Mouse (Mus musculus) megakaryocyte progenitor cell, adult 5-6 weeks (primary cell): ENCODE results near the gene Mpv17l2. TPM values are rescaled to one million over a fixed set of nuclear protein-coding genes. Genes with fewer than 3 reads are reported as not detected.
A peak's percentile ranks its signal among the peaks of the same experiment; 100 is the strongest.

Experiments
- ATAC-seq: replicated peaks from 2 replicates; pipeline ENCODE4 v1.8.0; 2016; ENCODE audit warnings: mild to moderate bottlenecking, moderate TSS enrichment, inconsistent platforms; ENCODE audit not compliant: poor library complexity
- total RNA-seq, 2 experiments: library from RNA; stranded (forward) in 1 of 2; stranded (reverse) in 1 of 2; fragments of 157-497, 149-512 nt in 1 of 2; fragments of 200-1000 nt in 1 of 2; gene quantifications; 2 replicates each; pipeline versions ENCODE4 v1.2.3 to v1.2.4; 2015 to 2017

Gene Mpv17l2
- total RNA-seq, 2 experiments from 2014 or later, result 10.2 to 41.4 TPM

DNA sequence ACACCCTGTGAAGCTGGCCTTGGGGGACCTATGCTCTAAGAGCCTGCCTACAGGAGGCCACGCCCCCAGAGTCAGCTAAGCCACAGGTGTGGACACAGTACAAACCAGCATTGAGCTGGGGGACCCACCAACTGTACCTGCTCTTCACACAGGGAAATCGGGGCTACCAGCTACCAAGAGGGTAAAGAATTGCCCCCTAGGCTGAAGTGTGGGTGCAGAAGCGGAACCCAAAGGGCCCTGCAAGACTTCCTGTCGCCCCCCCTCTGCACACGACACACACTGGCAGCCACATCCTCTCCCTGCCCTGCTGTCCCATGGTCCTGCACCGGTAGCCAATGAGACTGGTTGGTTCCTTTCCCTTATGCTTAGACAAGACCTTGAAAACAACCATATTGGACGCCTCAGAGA lies 30.6 kb upstream of the Mpv17l2 start:
- ATAC-seq, result peak; percentile 70

DNA sequence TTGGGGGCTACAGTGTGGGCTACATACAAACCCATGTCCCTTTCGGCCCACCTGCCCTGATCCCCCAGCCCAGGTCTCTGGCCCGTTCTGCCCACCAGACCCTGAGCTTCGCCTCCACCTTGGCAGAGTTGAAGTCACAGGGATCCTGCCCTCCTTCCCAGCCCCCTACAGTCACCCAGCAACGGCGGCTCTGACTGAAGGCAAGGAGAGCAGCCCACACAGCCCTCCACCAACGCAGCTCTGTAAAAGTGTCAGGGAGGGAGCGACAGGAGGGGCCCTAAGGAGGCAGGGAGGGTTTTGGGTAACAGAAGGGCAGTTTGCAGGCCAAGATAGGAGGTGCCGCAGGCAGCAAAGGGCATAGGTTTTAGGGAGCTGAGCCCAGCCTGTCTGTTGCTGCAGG lies 30.1 kb upstream of the Mpv17l2 start:
- no peak for ATAC-seq

DNA sequence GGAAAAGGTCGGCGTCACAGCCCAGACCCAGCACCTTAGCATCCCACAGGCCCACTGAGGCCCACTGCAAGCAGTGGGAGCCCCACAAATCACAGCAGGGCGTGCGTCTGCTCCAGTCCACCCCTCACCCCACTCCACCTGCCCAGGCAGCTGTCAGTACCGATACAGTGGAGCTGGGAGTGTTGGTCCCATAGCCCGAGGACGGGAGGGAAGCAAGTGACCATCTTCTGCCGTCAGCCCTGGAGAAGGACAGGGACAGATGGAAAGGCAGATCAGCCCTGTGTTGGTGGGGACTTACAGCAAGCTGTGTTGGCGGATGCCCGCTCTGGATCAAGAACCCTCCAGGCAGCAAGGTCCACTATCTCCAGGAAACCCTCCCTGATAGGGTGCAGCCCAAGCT lies 28.3 kb upstream of the Mpv17l2 start:
- no peak for ATAC-seq

DNA sequence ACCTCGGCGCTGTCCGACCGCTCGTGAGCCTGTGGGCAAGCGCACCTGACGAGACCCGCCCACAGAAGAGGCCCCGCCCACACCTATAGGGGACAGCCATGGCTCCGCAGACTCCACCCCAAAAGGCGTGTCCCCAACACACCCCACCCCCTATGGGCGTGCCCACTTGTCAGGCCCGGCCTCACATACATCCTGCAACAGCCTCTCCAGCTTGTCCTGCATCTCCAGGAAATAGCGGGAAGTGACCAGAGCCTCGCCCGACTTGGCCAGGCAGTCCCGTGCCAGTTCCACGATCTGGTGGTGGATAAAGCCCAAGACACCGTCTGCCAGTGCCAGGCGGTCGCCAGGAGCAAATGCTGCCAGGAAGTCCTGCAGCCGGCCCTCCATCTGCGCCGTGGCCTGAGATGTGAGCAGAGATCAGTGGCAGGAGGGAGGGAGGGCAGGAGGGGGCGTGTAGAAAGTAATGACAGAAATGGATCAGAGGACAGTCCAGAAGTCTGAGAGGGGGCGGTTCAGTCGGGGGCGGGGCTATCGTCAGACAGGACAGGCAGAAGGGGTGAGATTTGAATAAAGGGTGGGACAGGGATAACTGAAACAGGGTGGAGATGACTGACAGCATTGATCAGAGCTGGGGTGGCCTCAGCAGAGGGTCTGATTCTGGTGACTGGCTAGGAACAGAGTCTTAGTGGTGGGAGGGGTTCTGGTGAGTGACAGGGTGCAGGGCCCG lies 27.4 kb upstream of the Mpv17l2 start:
- ATAC-seq, result no peak

DNA sequence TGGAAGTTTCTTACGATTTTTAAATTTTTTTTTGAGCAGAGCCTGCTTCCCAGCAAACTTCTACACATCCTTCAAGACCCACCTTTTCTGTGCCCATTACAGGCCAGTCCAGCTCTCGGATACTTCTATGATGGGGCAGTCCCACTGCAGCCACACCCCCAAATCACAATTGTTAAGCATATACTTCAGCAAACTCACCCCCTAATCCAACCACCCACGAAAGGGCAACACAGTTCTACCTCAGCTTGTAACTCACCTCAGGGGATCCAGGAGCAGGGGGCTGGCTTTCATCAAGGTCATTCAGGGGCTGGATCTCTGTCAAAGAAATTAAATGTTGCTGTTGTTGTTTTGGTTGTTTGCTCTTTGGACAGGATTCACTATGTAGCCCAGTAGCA lies 26.3 kb upstream of the Mpv17l2 start:
- no peak for ATAC-seq

DNA sequence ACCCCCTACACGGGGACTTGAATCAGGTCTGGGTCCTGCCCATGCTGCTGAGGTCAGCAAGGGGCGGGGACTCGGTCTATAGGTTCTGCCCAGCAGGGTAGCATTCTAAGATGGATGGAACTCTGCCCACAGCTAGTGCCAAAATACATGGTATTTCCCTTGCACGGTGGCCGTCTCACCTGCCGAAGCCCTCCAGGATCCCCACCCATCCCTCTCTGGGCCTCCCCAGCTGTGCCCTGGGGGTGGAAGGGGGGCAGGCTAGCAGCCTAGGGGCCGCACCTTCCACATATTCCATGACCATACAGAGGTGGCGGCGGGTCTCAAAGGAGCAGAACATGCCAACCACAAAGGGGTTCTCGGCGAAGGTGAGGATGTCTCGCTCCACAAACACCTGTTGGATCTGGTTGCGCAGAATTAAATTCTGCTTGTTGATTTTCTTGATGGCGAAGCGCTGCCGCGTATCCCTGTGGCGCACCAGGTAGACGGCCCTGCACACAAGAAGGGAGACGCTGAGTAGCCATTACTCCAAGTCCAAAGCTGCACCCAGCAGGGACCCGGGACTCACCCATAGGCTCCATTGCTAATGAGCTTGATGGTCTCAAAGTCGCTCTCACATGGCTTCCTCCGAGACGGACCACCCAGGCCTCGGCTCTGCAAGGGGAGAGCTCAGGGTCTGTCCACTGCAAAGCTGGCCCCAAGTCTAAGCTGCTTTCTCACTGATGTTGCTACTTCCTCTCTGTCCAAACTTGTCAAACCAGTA lies 25.7 kb upstream of the Mpv17l2 start:
- ATAC-seq, result no peak

DNA sequence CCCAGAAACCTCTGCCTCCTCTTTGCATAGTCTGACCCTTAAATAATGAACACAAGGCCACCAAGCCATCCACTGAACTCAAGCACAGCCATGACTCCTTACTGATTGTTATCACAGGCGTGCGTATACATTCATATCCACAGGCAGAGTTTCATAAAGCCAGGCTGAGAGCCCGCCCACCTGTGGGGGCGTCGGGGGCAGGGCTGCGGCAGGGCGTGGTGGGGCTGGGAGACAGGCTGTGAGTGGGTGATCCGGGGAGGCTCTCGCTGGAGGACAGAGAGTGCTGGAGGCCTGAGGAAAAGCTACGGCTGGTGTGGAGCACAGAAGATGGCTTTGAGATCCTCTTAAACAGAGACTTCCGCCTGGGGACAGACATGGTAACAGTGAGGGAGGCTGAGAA lies 19.3 kb upstream of the Mpv17l2 start:
- no peak for ATAC-seq

DNA sequence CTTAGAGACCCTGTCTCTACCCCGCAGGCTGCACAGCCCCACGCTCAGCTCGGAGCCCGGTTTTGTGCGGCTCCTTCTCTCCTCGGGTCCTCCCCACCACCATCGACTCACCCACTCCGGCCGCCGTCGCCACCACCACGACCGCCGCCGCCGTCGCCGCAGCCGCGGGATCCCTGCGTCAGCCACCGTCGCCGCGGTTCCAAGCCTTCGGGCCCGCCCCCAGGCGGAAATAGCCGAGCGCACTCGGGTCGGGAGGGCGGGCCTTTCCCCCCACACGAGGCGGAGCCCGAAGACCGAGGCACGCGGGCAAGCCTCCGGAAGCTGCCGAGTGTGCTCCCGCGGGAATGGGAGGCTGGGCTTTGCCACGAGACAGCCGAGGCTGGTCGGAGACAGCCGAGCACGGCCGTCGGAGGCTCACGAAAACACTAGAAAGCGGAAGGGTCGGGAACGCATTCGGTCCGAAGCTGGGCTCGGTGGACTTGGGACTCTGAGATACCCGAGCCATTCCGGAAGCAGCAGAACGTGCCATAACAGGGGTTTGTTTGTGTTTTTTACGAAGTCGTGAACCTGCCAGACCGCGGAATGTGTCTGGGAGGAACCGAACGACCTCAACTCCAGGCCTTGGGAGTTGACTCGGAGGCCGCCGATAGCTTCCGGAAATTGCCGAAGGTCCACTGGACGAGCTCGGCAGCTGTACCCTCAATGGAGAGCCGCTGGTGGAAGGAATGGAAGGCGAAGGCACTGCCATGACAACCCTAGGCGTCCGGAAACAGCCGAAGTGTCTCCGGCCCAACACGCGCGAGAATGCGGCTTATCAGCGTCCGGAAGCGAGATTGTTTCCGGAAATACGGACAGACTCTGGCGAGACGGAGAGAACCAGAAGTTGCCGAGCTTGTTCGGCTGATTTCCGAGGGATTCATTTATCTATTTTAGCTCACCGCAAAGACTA lies 16.0 kb upstream of the Mpv17l2 start, which contains the start of gene Pik3r2:
Gene Pik3r2 (minus strand): TSS at position 218 of the 949 bp plus-strand sequence.
- peak; percentile 81 for ATAC-seq

DNA sequence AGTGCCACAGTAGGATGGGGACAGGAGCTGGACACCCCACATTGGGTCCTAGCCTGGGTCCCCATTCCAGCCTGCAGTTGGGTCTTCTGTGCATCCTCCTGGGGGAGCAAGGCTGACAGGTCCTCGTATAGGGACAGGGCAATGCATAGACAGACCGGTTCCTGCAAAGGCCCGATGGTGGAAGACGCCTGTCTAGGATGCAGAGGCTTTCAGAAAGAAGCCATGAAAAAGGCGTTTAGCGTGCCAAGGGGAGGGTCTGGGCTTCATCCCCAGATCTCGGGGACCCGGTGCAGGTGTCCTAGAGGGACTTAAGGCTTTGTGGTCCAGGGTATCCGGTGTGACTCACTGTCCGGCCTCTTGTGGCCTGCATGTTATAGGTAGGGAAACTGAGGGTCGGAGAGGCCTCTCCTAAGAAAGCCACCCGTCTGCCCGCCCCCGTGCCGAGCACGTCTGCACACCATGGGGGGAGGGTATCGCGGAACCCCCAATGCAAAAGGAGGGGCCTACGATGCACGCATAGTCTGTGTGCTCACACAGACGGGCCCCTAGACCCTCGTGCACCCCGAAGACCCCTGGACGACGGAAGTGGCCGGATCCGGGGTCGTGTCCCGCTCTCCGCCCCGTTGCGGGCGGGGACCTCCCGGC lies 15.2 kb upstream of the Mpv17l2 start:
- no peak for ATAC-seq

DNA sequence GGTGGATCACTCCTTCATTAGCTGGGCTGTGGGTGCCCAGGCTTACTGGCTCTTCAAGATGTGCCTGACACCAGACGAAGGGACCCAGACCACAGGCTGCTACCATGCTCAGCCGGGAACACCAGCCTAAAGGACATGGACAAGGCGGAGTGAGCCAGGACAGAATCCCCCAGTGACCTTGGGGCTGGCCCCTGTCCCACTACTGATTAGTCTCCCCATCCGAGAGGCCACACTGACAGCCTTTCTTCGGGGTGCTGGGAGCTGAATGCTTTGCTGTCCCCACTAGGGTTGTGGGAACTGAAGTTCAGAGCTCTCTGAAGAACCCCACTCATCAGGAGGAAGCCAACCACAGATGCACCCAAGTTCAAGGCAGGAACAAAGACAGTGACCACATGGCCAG lies 14.5 kb upstream of the Mpv17l2 start:
- ATAC-seq, result no peak

DNA sequence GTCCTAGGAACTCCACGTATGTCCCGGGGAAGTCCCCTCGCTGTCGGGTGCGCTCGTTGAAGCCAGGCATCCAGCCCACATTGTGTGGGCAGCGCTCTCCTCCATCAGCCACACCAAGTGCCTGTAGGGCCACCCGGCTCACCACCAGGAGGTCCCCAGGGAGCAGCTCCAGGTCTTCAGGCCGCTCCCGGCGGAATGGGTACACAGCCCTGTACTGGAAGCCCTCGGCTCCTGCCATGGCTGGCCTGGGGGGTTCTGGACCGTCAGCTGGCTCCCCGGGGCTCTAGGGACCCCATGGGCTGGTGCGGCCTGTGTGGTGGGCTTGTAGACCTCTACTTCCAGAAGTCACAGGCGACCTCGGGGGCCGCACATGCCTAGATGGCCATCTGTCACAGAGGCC lies 14.0 kb upstream of the Mpv17l2 start:
- ATAC-seq, result no peak

DNA sequence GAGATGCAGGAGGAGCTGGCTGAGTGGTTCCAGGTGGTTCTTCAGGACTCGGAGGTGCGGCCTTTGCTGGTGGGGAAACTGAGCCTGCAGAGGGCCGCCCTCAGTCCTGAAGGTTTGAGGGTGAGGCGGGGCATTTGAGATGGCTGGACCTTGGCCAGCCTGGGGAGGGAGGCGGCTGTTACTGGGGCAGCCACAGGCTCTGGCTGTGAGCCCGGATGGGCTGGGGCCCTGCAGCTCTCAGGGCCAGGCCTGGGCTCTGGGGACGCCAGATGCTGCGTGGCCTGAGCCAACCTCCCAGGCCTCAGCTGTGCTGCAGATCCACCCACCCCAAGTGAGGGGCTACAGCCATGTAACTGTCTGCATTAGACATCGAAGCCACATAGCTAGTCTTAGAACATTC lies 13.1 kb upstream of the Mpv17l2 start:
- no peak for ATAC-seq

DNA sequence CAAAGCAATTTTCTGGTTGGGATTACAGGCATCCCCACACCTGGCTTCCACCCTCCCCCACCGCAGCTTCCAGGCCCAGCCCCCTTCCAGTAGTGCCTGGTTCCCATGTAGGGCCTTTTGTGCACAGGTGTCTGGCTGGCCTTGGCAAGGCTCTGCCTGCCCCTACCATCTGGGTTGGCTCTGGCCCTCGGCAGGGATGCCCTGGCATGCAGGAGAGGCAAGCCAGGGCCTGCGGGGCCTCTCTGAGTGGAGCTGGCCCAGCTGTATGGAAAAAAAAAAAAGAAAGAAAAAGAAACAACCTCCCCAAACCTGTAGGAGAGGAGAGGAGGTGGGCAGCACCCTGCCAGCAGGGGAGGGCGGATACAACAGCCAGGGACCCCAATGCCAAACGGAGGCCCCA lies 12.7 kb upstream of the Mpv17l2 start:
- ATAC-seq, result no peak

DNA sequence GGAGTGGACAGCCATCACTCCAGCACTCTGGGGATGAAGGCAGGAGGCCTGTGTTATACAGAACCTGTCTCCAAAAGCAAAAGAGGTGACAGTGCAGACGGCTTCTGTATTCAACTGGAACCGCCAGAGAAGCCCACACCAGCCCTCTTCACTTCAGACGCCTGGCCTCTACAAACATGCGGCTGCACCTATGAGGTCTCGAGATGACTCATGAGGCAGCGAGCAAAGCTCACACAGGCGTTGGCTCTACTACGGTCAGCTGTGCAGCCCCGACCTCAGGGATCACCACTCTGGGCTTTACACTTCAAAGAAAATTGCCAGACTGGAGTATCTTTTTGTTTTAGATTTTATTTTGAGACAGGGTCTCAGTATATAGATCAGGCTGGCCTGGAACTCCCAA lies 12.1 kb upstream of the Mpv17l2 start:
- no peak for ATAC-seq

DNA sequence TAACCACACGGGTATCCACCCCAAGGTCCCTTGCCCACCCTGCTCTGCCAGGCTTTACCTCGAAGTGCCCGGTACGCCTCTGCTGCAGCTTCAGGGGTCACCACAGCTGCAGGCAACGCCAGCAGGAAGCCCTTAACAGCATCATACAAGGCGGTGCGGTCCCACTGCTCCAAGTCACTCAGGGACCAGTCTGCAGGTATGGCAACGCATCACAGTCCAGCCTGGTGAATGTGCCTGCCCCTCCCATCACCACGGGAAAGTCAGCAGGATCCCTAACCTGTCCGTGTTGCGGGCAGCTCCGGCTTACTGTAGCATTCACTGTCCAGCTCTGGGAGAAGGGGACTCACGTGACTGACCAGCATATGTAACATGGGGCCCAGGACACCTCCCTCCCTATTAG lies 11.3 kb upstream of the Mpv17l2 start:
- no peak for ATAC-seq

DNA sequence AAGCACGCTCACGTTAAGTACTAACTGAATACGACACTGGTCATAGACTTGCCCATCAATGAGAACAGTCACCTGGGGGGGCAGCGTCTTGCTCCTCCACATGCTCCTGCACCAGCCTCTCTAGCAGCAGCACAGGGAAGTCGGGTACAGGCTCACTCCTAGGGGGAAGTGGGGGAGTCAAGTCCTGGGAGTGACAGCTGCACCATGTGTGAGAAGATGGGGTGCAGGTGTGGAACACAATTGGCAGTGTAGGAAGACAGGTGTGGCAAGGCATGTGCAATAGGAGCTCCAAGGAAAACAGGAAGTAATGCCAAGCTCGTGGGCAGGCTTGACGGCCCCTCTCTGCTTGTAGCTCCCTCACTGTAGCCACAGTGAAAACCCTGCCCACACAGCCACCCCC lies 10.5 kb upstream of the Mpv17l2 start:
- ATAC-seq, result no peak

DNA sequence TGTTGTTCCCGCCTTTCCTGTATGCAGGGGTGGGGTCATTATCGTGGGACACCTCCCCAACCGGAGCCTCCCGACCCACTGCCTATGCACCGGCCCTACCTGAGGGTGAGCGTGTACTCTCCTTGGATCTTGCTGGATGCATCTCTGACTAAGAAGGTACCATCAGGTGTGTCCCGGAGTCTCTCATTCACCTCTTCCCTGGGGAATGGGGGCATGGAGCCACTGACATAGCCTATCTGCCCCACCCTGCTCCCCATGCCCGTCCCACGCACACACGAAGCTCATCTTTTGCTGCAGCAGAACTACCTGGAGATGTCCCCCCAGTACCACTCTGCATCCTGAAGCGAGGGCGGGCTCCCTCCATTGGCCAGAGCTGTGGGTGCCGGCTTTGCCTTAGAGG lies 10.0 kb upstream of the Mpv17l2 start:
- ATAC-seq, result no peak

DNA sequence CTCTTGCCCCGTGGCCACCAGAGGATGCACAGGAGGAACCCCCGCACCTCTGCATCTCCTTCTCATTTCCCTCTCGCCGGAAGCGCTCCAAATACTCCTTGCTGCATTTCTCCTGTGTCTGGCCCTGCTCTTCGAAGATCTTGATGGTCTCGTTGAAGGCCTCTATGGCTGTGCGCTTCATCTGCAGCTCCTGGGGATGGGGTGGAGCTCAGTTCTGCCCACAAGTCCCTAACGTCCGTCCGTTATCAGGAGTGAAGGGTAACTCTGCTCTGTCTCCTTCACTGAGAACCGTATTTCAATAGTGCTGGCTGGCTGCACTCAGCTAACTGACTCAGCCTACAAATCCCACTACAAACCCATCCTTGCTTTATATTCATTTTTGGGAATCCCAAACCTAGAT lies 9.1 kb upstream of the Mpv17l2 start:
- ATAC-seq, result 0 out of 2 replicates have a peak, but pooled peaks have one; percentile 12

DNA sequence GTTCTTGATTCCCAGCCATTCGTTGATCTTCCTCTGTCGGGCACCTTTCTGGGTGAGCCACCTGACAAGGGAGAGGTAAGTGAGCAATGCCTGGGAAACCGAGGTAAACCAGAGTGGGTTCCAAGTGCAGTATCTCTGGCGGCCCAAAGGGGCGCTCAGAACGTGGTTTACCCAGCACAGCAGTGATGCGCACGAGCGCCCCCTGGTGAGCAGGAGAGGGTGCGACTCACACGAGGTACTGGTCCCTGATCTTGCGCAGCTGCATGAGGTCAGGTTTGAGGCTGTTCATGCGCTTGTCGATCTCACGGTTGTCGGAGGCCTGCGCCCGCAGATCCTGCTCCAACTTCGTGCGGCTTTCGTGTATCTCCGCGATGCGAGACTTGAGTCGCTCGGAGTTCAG lies 8.6 kb upstream of the Mpv17l2 start:
- peak; percentile 79 for ATAC-seq

DNA sequence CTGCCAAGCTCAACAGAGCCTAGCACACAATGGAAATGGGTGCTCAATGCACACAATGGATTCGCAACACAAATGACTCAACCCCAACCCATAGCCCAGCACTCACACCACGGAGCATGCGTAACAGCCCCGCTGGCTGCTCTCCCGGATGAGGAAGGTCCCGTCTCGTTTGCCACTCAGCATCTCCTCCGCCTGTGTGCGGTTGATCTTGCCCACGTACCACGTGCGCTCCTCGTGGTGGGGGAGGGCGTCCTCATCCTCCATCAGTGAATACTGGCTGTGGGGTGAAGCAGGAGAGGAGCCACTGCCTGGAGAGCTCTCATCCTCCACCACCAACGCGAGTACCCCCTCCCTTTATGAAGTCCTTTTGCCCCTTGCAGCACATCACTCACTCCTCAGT lies 8.2 kb upstream of the Mpv17l2 start:
- no peak for ATAC-seq

DNA sequence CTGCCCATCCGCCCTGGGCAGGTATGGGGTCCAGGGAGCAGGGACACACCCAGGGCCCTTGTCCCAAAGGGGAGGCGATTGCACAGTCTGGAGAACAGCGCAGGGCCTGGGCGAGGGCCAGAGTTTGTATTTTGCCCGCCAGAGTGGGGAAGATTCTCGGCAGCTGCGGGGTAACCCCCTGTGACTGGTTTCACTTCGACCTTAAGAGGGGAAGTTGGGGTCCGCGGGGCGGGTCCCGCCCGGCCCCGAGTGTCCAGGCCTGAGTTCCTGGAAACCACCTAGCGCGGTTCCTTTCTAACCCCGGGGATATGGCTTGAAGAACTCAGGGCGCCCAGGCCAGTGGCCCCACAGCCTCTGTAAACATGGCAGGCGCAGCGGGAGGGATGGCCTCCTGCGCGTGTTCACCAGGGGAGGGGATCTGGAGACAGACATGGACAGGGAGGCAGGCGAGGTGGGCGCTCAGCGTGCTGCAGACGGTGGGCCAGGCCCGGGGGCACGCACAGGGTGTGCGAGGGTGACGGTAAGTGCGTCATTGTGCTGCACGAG lies 7.6 kb upstream of the Mpv17l2 start:
- ATAC-seq, result no peak
